Mouse (Mus musculus): Measurements from ENCODE around the gene 1700069L16Rik.

Gene 1700069L16Rik

GRCm38 (mm10) chr5:113724446-113724845 lies at the start of gene 1700069L16Rik:
Gene 1700069L16Rik, minus strand, starts transcription at chr5:113724772.
- peak; percentile 69 to 72 for DNase-seq

DNA sequence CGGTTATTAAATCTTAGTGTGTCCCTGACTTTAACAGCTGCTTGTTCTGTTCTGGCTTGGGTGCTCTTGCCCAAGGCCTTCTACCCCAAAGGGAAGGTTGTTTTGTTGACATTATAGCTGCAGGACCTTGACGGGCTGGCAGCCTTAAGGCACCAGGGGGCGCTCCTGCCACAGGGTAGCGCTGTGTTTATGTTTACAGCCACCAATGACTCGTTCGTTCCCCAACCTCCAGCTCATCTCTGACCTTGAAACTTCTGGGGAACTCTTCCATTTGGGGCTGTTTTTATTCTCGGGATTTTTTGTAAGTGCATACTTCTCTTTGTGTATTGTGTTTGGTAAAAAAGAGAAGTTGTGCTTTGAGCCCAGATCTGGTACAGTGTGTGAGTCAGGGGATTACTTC lies 49.1 kb upstream of the 1700069L16Rik start:
- peak; percentile 82 to 85 for DNase-seq

GRCm38 (mm10) chr5:113772905-113773519 lies 48.4 kb upstream of the 1700069L16Rik start:
- DNase-seq: no peak

GRCm38 (mm10) chr5:113772450-113772895 lies 47.9 kb upstream of the 1700069L16Rik start, which contains the start of the genes Sart3 and Iscu:
Gene Sart3, minus strand, starts transcription at chr5:113772510.
Gene Iscu, plus strand, starts transcription at chr5:113772748.
- peak; percentile 92 to 94 for DNase-seq

DNA sequence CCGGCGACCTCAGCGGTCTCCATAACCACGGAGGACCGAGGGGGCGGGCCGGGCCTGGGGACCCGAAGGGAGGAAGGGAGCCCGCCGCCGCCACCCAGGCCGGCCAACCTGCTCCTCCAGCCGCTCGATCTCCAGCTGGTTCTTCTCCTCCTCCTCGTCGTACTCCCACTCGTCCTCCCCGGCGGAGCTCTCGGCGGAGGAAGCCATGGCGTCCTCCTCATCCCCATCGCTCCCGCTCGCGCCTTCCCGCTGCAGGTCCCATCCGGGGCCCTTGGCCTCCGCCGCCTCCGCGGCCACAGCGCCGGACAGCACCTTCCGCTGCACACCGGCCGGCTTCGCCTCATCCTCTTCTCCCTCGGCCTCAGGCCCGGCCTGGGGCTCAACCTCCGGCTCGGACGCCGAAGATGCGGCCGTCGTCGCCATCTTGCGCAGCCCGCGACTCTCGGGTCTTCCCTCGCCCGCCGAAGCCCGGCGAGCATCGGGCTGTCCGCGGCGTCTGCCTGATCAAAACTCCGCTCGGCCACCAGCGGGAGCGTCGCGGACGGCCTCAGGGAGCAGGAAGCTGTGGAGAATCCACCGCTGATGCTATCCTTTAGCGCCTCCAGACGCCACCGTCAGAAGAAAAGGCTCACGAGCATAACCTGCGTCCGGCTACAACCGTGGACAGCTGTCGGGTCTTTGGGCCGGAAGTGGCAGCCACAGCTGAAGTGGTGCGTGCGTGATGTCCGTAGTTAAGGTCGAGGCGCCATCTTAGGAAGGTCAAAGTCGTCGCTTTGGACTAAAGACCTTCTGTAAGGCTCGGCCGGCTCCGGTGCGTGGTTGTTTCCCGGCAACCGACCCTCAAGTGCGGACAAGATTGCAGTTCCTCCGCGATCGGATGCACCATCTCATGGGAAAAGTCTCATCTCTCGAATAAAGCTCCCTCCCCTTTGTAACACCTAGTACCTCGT lies 46.9 kb upstream of the 1700069L16Rik start:
- DNase-seq: peak; percentile 89 to 92

- no peak for DNase-seq
Measured at GRCm38 (mm10) chr5:113768806-113769205, 44.2 kb upstream of the 1700069L16Rik start.

GRCm38 (mm10) chr5:113765641-113766526 lies 41.3 kb upstream of the 1700069L16Rik start:
- DNase-seq: no peak

DNA sequence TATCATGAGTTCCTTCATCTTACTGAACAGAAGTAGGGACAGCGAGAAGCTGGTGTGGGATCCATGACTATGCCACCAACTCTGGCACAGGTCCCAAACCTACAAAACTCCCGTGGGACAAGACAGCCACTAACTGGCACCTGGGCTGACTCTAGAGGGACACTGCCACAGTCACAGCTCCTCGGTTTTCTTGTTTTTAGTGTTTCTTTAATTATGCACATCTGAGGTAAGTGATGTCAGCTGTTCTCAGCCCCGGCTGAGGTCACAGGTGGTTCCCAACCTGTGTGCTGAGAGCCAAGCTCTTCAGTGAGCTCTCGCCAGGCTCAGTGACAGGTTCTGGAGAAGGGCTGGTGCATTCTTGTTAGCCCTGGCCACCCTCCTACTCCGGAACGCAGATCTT lies 39.9 kb upstream of the 1700069L16Rik start:
- DNase-seq: no peak

DNA sequence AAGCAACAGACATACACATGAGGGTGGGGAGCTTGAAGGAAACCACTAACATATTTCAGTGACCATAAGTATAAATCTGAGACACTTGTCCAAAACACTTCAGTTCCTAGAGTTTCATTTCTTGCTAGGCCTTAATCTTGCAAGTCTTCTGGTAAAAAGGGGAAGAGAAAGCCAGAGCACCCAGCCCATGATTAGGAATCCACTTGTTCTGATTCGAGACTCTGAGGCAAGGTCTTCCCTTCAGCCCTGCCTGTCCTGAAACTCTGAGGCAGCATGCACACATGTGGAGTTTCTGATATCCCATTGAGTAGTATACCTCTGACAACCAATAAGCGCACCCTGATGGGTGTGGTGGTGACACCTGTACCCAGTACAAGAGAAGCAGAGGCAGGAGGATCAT lies 37.0 kb upstream of the 1700069L16Rik start:
- DNase-seq: no peak

GRCm38 (mm10) chr5:113755347-113756030 lies 30.9 kb upstream of the 1700069L16Rik start:
- DNase-seq: no peak

DNA sequence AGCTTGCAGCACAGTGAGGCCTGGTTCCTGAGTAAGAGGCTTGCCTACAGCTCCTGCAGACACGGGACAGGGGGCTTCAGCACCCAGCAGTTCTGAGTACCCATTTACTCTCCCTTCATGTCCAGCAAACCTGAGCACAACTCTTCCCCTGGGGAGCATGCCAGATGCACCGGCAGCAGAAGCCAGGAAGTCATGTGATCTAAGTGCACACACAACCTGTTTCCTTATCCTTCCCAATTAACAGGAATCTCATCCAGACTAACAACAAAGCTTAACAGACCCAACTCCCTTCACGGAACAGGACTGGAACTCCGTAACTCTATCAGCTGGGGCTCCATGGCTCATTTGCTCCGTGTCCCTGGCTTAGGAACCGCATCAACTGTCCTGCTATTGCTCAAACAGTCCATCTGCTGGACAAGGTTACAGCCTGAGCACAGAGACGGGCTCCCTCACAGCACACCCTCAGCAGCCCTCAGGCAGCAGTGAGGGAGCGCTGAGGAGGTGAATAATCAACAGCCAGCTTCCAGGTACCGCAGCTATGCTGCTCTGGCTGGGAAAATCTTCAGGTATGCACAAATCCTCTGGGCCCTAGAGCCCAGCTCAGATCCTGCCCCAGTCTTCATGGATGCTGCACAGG lies 27.1 kb upstream of the 1700069L16Rik start:
- no peak for DNase-seq

DNA sequence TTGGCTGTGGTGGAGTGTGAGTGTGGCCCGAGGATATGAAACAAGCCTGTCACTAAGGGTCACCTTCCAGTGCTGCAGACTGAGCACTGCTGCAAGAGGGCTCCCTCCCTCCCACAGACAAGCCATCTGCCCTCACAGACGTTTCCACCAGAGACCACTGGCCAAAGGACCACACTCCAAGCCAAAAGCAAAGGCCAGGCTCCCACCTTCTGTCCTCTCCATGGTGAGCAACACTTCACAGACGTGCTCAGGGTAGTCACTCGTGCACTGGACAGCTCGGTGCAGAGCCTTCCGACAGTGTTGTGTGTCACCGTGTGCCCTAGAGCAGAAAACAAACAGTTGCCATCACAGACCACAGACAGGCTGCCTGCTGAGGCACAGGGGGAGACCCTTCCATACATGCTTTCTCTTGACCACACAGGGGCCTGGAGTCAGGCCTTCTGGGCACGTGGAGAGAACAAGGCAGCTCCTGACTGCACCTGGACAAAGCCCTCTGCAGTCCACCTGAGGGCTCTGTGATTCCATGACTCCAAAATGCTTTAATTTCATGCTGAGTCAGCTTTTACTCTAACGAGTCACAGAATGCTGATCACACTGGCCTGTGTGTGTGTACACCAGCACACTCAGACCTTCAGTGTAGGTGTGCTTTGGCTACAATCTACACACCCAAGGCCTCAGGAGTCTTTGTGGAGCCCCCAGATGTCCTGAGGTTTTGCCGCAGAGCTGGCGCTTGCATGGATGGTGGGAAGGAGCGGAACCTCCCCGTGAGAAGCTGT lies 24.2 kb upstream of the 1700069L16Rik start:
- DNase-seq: no peak

GRCm38 (mm10) chr5:113747629-113748028 lies 23.1 kb upstream of the 1700069L16Rik start:
- no peak for DNase-seq

GRCm38 (mm10) chr5:113737607-113738237 lies 13.2 kb upstream of the 1700069L16Rik start:
- DNase-seq: no peak

- DNase-seq: no peak
Measured at GRCm38 (mm10) chr5:113736522-113737164, 12.1 kb upstream of the 1700069L16Rik start.

DNA sequence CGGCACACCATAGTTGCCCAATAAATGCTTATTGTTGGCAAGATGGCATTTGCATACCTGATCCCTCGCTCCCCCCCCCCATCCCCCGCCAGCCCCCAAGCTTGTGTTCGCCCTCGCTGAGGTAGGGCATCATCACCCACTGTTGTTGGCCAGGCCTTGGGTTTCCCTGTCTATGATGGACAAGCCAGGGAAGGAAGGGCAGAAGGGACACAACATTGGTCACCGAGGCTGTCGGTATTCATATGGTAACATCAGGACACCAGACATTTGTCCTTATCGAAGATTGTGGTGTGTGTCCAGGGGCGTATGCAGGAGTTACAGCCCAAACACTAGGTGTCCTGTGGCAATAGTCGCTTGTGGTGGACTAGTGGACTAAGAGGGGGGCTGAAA lies 11.5 kb upstream of the 1700069L16Rik start:
- no peak for DNase-seq

- peak; percentile 93 to 95 for DNase-seq
Measured at GRCm38 (mm10) chr5:113735345-113736112, 11.0 kb upstream of the 1700069L16Rik start, which contains the start of gene Ficd. Gene Ficd, plus strand, starts transcription at chr5:113735803.

- DNase-seq: peak in 1 of 2 experiments; percentile 10
Measured at GRCm38 (mm10) chr5:113735023-113735344, 10.4 kb upstream of the 1700069L16Rik start.

GRCm38 (mm10) chr5:113734376-113734775 lies 9.8 kb upstream of the 1700069L16Rik start:
- no peak for DNase-seq
